Mouse (Mus musculus) CD4-positive, CD25-positive, alpha-beta regulatory T cell, adult 4 months (primary cell): ENCODE data around the gene Rec8. TPM values are rescaled to one million over a fixed set of nuclear protein-coding genes. Genes with fewer than 3 reads are reported as not detected.

Experiments
- ATAC-seq: one replicate; pipeline ENCODE4 v1.8.0; 2017
- polyA plus RNA-seq, 2 experiments: library from polyadenylated mRNA; unstranded; fragments of 100-300 nt; shearing (Covaris generic); gene quantifications; one replicate each; pipeline ENCODE4 v1.2.1; 2017

The Rec8 gene
- polyA plus RNA-seq, 2 experiments from 2014 or later: 14.5 to 22.1 TPM

DNA sequence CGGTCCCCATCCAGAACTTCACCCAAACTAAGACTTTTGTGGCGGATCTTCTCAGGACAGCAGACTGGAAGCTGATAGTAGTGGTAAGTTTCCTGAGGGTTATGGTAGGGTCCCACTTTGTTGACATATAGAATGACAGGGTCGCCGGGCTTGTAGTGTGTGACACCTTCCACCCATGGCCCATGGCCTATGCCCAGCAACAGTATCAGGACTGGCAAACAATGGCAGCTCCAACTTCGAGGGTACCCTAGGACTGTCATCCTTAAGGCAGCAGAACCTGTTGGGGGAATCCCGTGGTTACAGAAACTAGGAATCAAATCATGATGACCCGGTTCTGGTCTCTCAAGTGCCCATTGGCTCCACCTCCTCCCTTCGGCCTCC is 24.8 kb downstream of the Rec8 start:
- no peak for ATAC-seq

DNA sequence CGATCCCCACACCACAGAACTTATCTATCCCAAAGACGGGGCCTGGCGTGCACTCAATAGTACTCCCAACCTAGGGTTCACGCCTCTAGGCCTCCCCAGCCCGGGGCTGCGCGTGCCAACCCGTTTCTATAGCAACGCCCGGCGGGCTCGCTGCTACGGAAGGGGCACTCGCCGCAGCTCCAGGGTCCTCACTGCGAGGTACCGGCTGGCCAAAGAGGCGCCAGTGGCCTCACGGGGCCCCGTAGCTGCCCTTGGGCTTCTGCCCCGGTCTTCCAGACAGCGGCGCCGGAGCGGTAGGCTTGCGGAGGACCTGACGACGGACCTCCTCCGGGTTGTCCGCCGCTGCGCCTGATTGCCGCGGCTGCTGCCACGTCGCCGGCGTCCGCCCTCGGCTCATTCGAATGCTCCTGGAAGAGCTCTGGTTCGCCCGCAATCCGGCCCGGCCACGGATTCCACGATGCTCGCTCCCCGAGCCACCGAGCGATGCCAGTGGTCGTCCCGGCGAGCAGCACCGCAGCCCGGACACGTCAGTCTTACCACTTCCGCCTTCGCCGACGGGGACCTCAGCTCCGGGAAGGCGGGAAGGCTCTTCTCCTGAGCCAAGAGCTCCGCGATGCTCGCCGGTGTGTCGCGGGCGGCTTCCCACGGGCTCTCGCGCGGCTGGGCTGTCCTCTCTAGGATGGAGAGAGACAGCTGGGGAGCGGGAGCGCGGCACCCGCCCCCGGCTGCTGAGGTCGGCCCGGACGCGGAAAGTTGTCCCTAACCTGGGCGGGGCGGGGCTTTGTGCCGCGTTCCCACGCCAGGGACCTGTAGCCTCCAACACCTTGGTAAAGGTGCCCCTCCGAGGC is 25.4 kb downstream of the Rec8 start, which contains the start of gene Tm9sf1:
Gene Tm9sf1, minus strand, starts transcription at position 747 of the 848 bp plus-strand sequence.
- ATAC-seq: peak; percentile 76

DNA sequence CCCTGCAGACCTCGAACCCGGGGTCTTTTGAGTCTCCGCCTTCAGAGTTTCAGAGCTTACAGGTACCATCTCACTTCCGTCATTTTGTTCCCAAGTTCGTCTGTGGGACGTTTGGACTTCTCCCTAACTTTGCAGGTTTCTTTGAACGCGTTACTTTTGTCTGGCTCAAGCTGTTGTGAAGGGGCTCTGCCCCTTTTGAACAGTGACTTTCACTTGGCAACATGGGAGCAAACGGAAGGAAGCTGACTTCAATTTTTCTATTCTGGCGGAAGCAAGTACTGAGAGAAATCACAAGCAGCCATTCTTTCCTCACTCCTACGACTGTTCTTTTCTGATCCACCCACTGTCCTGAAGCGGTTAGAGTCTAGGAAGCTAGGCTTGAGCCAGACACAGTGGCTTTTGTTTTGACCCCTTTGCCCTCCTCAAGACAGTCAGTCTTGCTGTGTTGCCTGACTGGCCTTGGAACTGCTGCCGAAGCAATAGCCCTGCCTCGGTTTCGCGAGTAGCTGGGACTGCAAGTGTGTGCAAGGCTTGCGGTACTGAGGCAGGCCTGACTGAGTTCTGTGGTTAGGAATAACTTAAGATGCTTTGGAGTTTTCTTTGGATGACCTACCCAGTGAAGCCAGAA is 26.5 kb downstream of the Rec8 start:
- peak; percentile 40 for ATAC-seq

DNA sequence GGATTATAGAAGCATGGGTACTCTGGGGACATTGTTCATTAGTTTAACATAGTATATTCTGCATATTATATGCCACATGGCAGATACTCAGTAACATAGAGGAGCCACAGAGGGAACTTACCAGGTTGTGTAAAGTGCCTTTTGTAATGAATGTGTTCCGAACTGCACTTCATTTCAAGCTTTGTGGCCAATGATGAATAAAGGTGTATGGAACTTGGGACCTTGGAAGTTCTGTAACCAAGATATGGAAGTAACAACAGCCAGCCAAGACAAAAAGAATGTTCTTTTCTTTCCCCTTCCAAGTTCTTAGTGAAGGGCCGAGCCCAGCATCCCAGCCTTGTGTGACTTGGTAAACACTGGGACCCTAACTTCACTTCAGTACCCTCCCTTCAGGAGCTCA is 32.0 kb downstream of the Rec8 start, which contains the start of gene Tssk4:
Gene Tssk4, plus strand, starts transcription at position 301 of the 400 bp plus-strand sequence.
- ATAC-seq: no peak

DNA sequence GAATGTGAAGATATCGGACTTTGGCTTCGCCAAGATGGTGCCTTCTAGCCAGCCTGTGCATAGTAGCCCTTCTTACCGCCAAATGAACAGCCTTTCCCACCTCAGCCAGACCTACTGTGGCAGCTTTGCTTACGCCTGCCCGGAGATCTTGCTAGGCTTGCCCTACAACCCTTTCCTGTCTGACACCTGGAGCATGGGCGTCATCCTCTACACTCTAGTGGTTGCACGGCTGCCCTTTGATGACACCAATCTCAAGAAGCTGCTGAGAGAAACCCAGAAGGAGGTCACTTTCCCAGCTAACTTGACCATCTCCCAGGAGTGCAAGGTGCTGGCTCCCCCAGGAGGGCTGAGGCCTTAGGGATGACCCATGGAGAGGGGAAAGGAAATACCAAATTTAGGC is 33.7 kb downstream of the Rec8 start:
- ATAC-seq: no peak

DNA sequence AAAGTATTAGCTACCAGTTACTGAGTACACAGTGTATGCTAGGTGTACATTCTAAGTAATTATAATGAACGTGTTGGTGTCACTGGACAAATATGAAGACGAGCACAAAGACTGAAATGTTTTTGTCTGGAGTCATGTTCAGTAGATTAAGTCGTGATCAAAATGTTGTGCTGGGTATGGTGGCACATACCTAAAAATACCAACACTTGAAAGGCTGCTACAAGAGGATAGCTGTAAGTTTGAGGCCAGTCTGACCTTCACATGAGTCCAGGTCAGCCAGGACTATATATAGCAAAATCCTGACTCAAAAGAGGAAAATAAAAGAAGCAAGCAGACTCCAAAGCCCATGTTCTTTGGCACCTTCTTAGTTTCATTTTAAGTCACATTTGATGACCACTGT is 39.1 kb downstream of the Rec8 start:
- ATAC-seq: no peak

DNA sequence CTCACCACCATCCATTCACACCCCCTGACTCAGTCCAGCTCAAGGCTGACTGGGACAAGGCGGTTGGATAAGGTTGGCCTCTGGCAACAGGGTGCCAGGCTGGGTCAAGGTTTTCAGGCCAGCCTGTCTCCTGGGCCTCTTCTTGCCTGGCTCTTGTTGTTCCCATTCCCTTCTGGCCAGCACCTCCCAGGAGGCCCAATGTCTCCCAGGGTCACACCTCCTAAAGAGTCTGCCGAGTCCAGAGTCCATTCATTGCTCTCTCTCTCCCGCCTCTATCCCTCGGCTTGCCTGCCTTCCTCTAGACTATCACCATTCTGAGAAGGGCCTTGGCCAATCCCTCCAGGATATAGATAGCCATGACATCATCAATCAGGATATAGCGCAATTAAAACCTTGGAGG is 40.2 kb downstream of the Rec8 start:
- no peak for ATAC-seq

DNA sequence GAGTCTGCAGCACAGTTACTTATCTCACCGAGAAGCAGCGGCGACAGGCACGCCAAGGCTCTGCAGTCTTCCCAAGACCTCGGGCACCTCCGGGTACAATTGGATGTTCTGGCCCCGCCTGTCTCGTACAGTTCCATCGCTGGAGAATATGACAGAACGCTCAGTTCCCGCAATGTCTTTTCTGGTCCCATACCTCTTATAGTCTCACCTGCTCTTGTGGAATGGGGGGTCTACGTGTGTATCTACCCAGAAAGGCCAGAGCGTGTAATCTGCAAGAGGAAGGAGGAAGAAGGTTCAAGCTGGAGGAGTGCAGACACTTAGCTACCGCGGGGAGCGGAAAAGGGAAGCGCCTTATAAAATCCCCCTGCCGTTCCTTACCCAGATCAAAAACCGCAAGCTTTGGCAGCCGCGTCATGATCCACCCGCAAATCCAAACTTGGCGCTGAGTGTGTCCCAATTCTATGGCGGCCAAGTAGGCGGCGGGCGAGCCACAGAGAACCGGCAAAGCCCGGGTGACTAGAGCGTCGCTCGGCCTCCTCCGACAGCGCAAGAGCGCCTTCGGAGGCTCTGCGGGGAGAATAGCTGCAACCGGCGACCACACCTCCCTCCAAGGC is 42.2 kb downstream of the Rec8 start, which contains the start of gene Mdp1:
Gene Mdp1, minus strand, starts transcription at position 549 of the 614 bp plus-strand sequence.
- peak; percentile 95 for ATAC-seq

DNA sequence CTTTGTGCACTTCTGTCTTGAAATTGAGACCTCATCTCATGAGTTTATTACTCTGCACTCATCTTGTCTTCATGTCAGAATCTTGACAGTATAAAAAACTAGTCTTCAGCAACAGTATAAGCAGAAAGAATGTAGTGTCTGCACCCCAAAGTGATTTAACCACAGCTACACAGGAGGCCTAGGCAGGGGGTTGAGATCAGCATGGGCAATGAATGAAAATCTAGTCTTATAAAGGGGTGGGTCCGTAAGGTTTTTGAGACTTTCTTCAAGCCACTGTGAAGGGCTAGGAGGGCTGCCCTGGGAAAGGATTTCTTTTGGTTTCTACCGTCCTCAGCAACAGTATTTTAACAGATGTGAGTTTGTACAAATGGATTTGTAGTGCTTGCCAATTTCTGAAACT is 42.8 kb downstream of the Rec8 start:
- ATAC-seq: no peak

DNA sequence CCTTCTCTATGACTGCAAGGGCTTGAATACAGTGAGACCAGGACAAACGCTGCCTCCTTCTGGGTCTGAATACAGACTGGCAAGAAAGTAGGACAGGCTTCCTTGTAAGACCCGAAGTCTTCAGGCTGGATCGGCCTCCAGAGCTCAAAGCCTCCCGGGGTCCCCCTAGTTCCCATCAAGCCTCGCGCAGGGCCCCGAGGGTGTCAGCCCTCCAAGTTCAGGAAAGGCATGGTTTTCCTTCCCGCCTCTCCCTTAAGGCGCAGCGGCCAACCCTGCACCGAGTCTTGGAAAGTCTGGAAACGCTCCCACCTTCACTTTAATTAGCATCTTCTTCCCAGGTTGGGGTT is 53.6 kb downstream of the Rec8 start:
- ATAC-seq: no peak

DNA sequence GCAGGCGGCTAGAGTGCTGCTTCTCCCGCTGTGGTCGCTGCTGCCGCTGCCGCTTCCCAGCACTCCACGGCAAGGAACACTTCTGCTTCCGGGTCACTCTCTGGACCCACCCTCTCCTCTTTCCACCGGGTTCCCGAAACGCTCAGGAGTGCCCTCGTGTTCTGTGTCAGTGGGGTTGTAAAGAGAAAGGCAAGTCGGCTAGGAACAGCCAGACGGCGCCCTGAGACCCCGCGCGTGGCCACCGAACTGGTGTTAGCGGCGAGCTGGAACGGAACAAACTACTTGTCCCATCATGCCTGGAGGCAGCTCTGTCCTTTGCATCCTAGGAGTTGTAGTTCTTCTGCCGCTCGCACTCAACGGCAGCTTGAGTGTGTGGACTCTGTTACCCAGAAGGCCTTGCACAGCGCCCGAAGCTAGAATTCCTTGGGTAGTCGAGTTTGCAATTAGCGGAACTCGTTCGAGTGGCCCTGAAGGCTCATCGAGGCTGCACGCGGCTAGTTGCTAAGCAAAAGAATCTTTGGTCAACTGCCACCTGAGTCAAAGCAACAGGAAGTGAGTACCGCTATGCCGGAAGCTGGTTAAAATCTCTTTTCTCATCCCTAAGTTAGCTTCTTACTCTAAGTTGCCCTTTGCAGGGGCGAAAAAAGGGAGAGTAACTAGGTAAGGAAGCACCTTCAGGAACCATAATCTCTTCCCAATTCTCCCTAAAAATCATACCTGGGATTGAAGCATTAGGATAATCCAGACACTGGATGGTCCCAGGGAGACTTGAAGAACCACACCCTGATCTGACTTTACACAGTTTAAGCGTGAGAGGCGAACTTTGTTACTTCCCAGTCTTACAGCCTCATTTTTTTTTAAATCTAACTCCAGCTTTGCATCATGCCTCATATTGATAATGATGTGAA is 54.2 kb downstream of the Rec8 start, which contains the start of the genes Gmpr2 and Nedd8:
Gene Gmpr2, plus strand, starts transcription at position 109 of the 908 bp plus-strand sequence.
Gene Nedd8, minus strand, starts transcription at position 292 of the 908 bp plus-strand sequence.
- peak; percentile 98 for ATAC-seq

DNA sequence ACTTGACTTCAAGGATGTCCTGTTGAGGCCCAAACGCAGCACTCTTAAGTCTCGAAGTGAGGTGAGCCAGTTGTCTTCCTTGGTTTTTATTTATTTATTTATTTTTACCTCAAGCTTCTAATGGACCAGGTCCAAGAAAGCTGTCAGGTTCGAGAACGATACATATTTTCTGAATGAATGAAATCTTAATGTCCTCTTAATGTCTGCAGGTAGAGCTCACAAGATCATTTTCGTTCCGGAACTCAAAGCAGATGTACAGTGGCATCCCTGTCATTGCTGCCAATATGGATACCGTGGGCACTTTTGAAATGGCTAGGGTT is 54.9 kb downstream of the Rec8 start:
- no peak for ATAC-seq

Other genes starting within 250 kb of the Rec8 start
- gene Dhrs4, start 139.3 kb upstream of the Rec8 start, polyA plus RNA-seq: 10 to 100 TPM; 41.9 to 49.5 TPM
- not detected for gene Carmil3, start 127.4 kb upstream of the Rec8 start, polyA plus RNA-seq
- gene Cpne6, start 107.6 kb upstream of the Rec8 start, polyA plus RNA-seq: not detected
- under 1 TPM in 1 of 2 experiments, not detected in 1; 0.07 TPM for gene Nrl, start 93.1 kb upstream of the Rec8 start, polyA plus RNA-seq
- gene Pck2, start 77.8 kb upstream of the Rec8 start, polyA plus RNA-seq: 10 to 100 TPM; 37.3 to 57.7 TPM
- gene Dcaf11, start 58.0 kb upstream of the Rec8 start, polyA plus RNA-seq: 100 to 1,000 TPM; 103 to 125 TPM
- gene A730061H03Rik, start 57.6 kb upstream of the Rec8 start, polyA plus RNA-seq: 1 to 10 TPM; 3.3 to 7.1 TPM
- not detected for gene Fitm1, start 42.4 kb upstream of the Rec8 start, polyA plus RNA-seq
- 100 to 1,000 TPM; 664 to 711 TPM for gene Psme1, start 39.9 kb upstream of the Rec8 start, polyA plus RNA-seq
- 10 to 100 TPM; 20.9 to 22.9 TPM for gene Emc9, start 32.7 kb upstream of the Rec8 start, polyA plus RNA-seq
- 100 to 1,000 TPM; 853 to 877 TPM for gene Psme2, start 26.9 kb upstream of the Rec8 start, polyA plus RNA-seq
- 10 to 100 TPM; 35.5 to 47.2 TPM for gene Rnf31, start 26.3 kb upstream of the Rec8 start, polyA plus RNA-seq
- gene Irf9, start 14.5 kb upstream of the Rec8 start, polyA plus RNA-seq: 100 to 1,000 TPM; 168 to 222 TPM
- 10 to 100 TPM; 33.4 to 42.0 TPM for gene Ipo4, start 17.9 kb downstream of the Rec8 start, polyA plus RNA-seq
- under 1 TPM in 1 of 2 experiments, not detected in 1; 0.98 TPM for gene Gm49378, start 19.9 kb downstream of the Rec8 start, polyA plus RNA-seq
- 10 to 100 TPM; 39.7 to 46.7 TPM for gene Tm9sf1, start 25.8 kb downstream of the Rec8 start, polyA plus RNA-seq
- gene Tssk4, start 32.1 kb downstream of the Rec8 start, polyA plus RNA-seq: 1 to 10 TPM in 1 of 2 experiments, under 1 TPM in 1; 0.69 to 1.3 TPM
- 100 to 1,000 TPM in 1 of 2 experiments, 10 to 100 TPM in 1; 92.4 to 106 TPM for gene Mdp1, start 42.5 kb downstream of the Rec8 start, polyA plus RNA-seq
- 10 to 100 TPM; 29.8 to 34.1 TPM for gene Gmpr2, start 53.9 kb downstream of the Rec8 start, polyA plus RNA-seq
- gene Nedd8, start 54.1 kb downstream of the Rec8 start, polyA plus RNA-seq: 100 to 1,000 TPM; 338 to 343 TPM
- gene Tinf2, start 63.8 kb downstream of the Rec8 start, polyA plus RNA-seq: 10 to 100 TPM; 26.4 to 29.2 TPM
- gene Tgm1, start 95.9 kb downstream of the Rec8 start, polyA plus RNA-seq: not detected
- gene Rabggta, start 104.2 kb downstream of the Rec8 start, polyA plus RNA-seq: 10 to 100 TPM; 70.5 to 94.7 TPM
- gene Dhrs1, start 127.7 kb downstream of the Rec8 start, polyA plus RNA-seq: 10 to 100 TPM; 40.8 to 46.5 TPM
- gene Nop9, start 127.7 kb downstream of the Rec8 start, polyA plus RNA-seq: 1 to 10 TPM; 3.6 to 5.8 TPM
- not detected for gene Cideb, start 140.4 kb downstream of the Rec8 start, polyA plus RNA-seq
- gene Ltb4r2, start 143.4 kb downstream of the Rec8 start, polyA plus RNA-seq: under 1 TPM in 1 of 2 experiments, not detected in 1; 0.08 TPM
- 1 to 10 TPM; 4.1 to 4.5 TPM for gene Ltb4r1, start 147.9 kb downstream of the Rec8 start, polyA plus RNA-seq
- gene Adcy4, start 166.1 kb downstream of the Rec8 start, polyA plus RNA-seq: 1 to 10 TPM in 1 of 2 experiments, not detected in 1; 1.0 TPM
- 10 to 100 TPM; 80.3 to 81.9 TPM for gene Ripk3, start 170.8 kb downstream of the Rec8 start, polyA plus RNA-seq
- not detected for gene Nfatc4, start 205.1 kb downstream of the Rec8 start, polyA plus RNA-seq
- gene Nynrin, start 236.0 kb downstream of the Rec8 start, polyA plus RNA-seq: under 1 TPM; 0.04 to 0.11 TPM